Mouse (Mus musculus): ENCODE results near the gene Setd2. TPM values are rescaled to one million over a fixed set of nuclear protein-coding genes. Genes with fewer than 3 reads are reported as not detected.

Gene Setd2
- total RNA-seq, 4 experiments from 2014 or later, result 32.6 to 44.5 (median 36.5) TPM

DNA sequence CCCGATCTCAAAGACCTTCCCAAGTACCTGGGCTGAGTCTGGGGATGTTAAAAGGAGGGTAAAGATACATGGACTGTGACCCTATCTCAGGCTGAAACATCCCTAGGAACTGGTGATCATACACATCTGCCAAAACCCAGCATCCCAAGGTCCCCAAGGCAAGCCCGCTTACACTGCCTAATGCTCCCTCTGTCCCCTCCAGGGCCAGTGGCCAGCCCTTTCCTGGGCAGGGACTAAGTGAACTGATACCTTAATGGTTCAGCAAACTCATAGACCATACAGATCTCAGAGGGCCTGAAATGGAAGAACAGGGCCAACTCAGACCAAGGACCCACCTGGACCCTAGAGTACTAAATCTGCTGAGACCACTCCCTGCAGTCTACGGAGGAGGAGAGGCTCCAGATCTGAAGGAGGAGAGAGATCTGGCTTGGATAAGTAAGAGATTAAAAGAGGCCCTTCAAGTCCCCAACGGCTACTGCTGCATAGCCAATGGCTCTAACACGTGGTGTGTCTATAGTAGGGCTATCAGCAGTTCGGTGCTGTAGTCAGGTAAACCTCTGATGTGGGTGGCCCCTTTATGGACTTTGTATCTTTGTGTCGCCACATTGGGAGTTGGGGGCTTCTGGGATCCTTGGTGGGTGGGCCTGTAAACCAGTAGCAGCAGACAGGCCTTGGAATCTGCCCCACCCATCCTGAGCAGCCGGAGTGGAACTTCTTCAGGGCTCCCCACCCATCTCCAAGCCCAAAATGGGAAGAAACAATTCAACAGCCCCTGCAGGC, 91.2 kb downstream of the Setd2 start:
- no peak for DNase-seq (ENCODE audit: low spot score)

DNA sequence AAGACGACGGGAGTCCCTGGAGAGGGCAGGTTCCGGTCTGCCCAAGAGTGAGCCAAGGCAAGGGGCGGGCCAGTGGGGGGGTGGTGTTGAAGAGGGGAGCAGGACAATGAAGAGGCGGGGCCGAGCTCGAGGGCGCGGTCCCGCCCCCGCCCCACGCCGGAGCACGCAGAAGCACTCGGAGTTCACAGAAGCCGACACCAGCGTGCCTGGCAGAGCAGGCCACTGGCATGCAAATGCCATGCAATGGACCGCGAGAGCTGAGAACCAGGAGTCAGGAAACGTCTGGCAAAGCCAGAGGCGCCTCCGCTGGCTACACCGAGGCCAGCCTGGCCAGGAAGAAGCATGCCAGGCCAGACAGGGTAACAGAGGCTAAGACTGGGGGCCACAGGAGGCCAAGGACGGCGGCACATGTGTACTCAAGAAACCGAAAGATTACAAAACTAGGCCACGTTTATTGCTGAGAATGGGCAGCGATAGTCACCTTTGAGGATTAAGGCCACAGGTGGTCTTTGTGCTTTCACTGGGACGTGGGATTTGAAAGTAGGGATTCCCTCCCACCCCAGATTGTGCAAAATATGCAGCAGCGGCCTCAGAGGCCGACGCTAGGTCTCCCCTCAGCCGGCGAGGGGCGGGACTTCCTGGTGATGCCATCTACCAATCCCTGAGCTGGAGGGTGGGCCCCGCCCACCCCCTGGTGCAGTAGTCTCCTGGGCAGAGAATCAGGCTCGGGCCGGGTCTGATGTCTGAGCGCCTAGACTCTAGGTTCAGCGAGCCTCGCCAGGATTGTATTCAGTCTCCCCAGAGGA, 92.2 kb downstream of the Setd2 start, which contains the start of gene Nradd:
Gene Nradd (minus strand): TSS at position 92 of the 806 bp plus-strand sequence.
- peak; percentile 81 for DNase-seq (ENCODE audit: low spot score)

DNA sequence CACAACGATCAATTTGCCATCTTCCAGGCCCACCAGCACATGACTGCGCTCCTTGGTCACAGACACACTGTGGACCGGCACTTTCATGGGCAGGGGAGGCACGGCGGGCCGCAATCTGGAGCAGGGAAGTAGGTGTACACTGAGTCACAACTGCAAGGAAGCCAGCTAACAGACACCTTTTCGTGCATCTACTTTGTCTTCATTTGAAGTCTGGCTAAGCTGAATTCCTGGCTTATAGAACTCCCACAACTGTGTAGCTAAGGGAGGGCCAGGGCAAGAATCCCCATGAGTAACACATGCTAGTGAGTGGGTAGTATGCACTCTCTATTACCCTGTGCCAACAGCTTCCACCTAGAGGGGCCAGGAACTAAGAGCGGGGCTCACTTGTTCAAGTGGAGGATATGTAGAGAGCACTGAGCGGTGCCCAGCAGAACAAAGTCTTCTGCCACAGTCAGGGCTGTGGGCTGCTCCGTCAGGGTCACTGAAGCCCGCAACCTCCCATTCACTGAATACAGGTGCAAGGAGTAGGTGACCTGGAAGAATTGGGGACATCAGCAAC, 93.0 kb downstream of the Setd2 start:
- DNase-seq (ENCODE audit: low spot score), result no peak

DNA sequence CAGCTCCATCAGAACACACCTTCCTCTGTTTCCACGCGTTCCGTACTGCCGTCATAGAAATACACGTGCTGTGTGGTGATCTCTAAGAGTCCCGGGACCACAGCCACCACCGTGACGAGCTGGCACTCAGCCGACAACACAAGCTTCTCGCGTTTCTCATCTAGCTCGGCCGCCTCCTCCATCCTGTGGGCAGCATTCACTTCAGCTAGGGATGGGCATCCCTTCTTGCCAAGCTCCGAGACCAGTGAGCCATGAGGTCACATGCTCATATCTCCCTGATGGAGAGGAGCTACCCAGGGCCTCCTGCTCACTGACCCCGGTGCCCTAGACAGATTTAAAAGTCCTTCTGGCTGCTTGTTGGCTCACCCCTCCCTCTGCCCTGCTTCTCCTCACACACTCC, 97.8 kb downstream of the Setd2 start:
- DNase-seq (ENCODE audit: low spot score), result no peak

- no peak for DNase-seq (ENCODE audit: low spot score)
These were observed 98.8 kb downstream of the Setd2 start for GRCm38 (mm10) chr9:110631191-110631590.

DNA sequence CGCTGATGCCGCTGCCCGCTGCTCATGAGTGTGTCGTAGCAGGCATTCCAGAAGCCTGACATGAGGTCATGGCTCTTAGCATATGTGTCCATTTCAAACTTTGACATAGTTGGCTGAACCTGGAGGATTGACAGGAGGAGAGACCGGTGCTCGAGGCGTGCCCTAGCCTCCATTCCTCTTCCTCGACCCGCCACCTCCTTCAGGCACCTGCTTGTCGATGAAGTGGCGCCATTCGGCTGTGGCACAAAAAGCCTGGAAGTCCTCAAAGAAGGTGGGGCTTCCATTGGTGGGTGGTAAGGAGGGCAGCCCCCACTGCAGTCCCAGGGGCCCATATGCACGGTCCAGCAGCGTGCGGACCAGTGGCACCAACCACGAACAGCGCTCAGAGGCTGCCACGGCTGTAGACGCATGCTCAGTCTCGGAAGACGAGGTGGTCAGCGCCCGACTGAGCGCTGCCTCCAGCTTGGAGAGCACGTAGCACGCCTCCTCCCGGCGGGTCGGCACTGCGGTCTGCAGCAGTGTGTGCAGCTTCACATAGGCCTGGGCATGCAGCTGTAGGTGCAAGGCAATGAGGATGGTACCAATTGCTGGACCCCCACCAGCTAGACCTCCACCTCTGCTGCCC, 99.4 kb downstream of the Setd2 start:
- no peak for DNase-seq (ENCODE audit: low spot score)

GRCm38 (mm10) chr9:110632671-110633070, 100.3 kb downstream of the Setd2 start:
- DNase-seq (ENCODE audit: low spot score), result no peak

- no peak for DNase-seq (ENCODE audit: low spot score)
These were observed 101.5 kb downstream of the Setd2 start for GRCm38 (mm10) chr9:110633882-110634281.

DNA sequence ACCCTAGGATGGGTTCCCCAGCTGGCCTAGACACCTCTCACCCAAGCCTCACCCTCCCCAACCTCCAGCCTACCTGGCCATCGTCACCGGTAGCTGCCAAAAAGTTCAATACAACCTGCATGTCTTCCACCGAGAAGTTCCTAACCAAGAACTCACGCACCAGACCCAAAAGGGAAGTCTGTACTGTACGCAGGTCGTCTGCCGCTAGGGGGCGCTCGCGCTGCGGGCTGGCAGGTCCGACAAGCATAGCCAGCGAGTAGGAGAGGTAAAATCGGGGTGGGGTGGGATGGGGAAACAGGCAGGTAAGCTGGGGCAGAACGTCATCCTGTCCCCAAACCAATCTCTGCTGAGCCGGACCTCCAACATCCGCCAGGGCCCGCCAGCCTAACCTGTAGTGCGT, 102.8 kb downstream of the Setd2 start:
- peak; percentile 84 for DNase-seq (ENCODE audit: low spot score)

GRCm38 (mm10) chr9:110638611-110639021, 106.2 kb downstream of the Setd2 start:
- DNase-seq (ENCODE audit: low spot score), result no peak

DNA sequence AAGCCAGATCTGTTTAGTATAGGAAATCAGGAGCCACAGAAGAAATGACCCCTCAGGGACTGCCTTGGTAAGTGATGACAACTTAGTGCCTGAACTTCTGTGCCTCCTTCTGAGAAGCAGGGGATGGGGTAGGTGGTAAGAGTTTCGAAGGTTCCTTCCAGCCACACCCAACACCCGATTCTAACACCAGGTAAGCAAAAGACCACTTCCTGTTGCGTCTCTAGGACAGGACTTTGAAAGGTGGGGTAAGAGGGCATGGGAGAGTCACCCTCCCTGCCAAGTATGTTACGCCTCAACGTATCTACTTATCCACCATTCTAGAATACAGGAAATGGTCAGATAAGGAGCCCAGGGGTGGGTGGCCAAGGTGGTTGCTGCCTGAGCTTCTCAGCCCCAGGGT, 108.6 kb downstream of the Setd2 start:
- DNase-seq (ENCODE audit: low spot score), result no peak

DNA sequence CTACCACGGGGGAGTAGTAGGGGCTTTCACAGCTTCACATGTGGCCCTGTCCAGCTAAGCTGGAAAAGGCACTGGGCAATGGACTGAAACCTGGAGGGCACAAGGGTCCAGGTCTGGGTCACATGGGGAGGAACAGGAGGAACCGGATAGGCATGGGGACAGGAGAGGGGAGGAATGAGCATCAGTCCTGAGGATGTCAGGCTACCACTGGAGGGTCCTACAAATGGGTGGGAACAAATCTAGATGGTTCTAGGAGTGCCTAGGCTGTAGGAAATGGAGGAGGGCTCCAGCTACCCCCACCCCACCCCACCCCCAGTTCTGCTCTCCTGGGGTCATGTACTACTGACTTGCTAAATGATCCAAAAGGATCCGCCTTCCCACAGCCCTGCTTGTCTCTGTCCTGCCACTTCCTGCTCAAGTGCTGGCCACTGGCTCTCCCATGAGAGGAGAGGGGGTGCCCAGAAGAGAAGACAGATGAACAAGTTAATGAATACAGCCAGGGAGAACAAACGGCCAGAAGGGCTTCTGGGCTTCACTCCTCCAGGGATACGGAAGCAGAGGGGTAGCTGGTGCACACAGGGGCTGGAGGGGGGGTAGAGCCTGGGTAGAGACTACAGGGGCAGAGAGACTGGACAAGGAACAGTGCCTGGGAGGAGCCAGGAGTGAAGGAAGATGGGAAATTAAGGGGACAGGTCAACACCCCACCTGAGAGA, 110.6 kb downstream of the Setd2 start:
- no peak for DNase-seq (ENCODE audit: low spot score)

DNA sequence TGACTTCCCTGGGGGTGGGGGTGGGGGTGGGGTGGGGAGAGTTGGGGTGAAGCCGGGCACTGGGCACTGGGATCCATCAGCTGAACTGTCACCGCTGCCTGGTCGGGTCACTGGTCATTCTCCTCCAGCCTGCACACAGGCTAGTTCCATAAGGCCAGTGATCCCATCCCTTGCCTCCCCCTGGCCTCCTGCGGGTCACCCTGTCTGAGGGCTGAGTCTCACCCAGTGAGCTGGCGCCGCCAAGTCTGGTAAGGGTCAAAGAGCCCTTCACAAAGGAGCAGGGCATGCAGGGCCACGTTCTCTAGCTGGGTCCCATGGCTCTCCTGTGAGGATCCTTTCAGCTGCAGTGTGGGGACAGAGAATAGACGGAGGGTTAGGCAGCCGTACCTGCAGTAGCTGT, 111.4 kb downstream of the Setd2 start:
- DNase-seq (ENCODE audit: low spot score), result no peak

DNA sequence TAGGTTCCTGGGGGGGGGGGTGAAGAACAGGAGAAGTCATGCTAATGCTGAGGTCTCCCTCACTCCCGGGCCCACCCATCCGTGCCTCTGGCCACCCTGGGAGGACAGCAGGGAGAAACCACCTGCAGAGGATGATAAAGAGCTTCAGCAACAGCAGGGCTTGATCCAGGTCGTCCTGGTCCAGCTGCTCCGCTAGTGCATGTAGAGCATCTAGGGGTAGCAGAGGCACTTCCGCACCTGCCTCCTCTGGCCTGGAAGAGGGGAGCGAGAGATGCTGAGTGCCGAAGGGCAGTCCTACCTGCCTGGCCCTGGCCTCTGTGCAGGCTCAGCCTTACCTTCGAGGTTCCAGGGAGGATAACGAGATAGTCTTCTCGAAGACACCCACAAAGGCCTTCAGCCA, 111.9 kb downstream of the Setd2 start:
- DNase-seq (ENCODE audit: low spot score), result no peak

DNA sequence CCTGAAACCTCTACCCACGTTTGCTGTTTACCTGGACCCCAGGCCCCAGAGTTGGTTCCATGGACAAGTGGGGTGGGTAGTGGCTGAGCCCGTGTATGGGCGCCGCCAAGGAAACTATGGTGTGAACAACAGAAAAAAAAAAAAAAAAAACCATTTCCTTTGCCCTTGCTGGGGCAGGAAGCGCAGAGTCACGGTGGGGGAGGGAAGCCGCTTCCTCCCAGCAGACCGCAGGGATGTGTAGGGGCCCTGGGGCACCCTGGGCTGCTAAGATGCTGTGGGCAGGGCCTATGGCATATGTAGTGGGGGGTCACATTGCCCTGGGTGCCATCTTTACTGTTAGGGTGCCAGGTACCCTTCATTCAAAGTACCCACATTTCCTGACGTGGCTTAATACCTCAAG, 112.8 kb downstream of the Setd2 start:
- DNase-seq (ENCODE audit: low spot score), result no peak

DNA sequence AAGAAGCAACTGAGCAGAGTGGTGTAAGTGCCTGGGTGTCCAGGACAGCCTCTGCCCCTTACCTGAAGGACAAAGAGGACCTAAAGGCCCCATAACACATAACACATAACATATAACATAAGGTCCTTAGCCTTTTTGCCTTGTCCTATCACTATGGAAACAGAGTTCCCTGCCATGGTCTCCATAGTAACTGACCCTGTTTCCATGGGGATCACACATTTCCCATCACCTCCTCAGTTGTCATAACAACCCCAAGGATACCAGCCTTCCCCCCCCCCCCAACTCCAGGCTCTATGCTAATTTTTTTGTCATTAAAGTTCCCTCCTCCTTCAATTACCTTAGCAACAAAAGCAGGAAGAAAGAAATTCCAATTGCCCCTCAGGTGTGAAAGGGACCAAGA, 117.4 kb downstream of the Setd2 start:
- DNase-seq (ENCODE audit: low spot score), result no peak

DNA sequence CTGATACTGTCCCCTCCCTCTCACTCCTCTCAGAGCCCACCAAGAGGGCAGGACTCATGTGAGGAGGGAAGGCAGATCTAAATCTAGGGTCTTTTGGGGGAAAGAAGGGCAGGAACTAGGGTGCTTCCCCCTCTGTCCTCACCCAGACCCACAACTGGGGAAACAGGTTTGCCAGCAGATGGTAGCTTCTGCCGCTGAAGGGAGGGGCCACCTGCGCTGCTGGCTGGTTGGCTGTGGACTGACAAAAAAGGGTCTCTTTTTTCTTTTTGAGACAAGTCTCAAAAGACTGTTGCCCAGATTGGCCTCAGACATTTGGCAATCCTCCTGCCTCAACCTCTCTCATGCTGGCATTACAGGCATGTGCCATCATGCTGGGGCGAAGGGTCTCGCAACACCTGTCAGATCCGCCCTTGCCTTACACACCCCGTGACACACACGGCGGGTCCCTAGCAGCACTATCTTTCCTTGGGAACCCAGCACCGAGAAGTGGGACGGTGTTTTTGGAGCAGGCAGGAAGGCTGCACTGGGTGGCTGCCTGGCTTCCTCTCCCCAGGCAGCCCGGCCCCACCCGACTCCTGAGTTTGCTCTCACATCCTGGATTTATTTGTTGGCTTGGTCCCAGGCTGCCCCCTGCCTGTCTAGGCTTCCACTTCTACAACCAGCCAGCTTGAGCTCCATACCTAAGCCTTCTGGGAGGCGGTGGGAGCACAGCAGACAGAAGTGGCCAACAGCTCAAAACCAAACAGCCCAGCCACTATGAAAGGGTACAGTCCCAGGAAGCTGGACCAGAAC, 119.7 kb downstream of the Setd2 start:
- DNase-seq (ENCODE audit: low spot score), result peak; percentile 68

DNA sequence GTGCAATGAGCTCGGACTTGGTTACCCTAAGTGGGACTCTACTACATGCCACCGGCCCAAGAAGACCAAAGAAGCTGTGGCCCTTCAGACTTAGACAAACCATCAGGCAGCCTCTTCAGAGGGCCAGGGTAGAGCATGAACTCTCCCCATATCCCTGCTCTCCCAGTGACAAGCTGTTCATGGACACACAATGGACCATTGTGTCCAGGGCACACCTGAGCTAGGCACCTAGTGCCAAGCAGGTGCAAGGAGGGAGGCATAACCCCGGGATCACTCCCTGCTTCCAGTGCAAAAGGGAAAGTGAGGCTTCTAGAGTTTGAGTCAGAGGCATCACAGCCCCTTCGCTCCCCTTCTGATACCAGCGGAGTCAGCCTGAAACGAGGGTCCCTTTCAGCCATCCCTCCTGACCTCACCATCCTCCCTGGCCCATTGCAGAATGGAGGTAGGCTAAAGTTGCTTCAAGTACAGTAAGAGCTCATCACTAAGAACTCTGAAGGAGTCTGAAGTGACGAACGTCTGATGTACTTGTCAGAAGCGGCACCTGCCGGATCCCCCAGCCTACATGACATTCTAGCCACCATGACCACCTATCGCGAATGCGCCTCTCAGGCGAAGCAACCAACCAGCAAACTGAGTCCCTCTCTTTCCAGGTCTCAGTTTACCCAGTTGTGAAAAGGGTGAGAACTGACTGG, 120.7 kb downstream of the Setd2 start:
- no peak for DNase-seq (ENCODE audit: low spot score)

- DNase-seq (ENCODE audit: low spot score), result peak; percentile 96
These were observed 121.5 kb downstream of the Setd2 start, which contains the start of gene Nbeal2 for GRCm38 (mm10) chr9:110653655-110654461. Gene Nbeal2 (minus strand): TSS chr9:110654161.

Measured in heart, adult 8-10 months (tissue).